Mouse (Mus musculus): ENCODE measurements around the gene Cox18. TPM values are rescaled to one million over a fixed set of nuclear protein-coding genes. Genes with fewer than 3 reads are reported as not detected.

Gene Cox18
- polyA plus RNA-seq, 1 experiment: 31.1 TPM

- TF ChIP-seq FOSL1 (IDR thresholded peaks at IDR 0.05; ENCODE audit: insufficient read depth, low read length, poor library complexity, severe bottlenecking) (no peak), MAX (IDR thresholded peaks at IDR 0.05) (no peak), CEBPB (IDR thresholded peaks at IDR 0.05; ENCODE audit: low read depth) (no peak), CTCF (IDR thresholded peaks at IDR 0.05; ENCODE audit: control insufficient read depth, insufficient read depth, insufficient read length) (no peak)
- H3ac ChIP-seq (ENCODE audit: control insufficient read depth, insufficient read length, low read depth): no peak overlapping the region
- H3K27me3 ChIP-seq (ENCODE audit: control insufficient read depth, insufficient read depth, insufficient read length): no peaks in the 10 kb centered on the region
- H3K79me2 ChIP-seq (ENCODE audit: control insufficient read depth, insufficient read depth): peaks cover 9% of the 10 kb centered on the region
- H3K79me3 ChIP-seq (ENCODE audit: low read depth): peaks cover 8% of the 10 kb centered on the region
- H3K36me3 ChIP-seq (ENCODE audit: control insufficient read depth, insufficient read depth): peaks cover 78% of the 10 kb centered on the region
- H3K4me3 ChIP-seq (ENCODE audit: insufficient read depth, poor library complexity, severe bottlenecking): no peak overlapping the region
These were observed 22.8 kb upstream of the Cox18 start for GRCm38 (mm10) chr5:90246567-90246966.

- TF ChIP-seq CTCF (IDR thresholded peaks at IDR 0.05; ENCODE audit: control insufficient read depth, insufficient read depth, insufficient read length): no peak
- no peak for TF ChIP-seq FOSL1 (IDR thresholded peaks at IDR 0.05; ENCODE audit: insufficient read depth, low read length, poor library complexity, severe bottlenecking)
- TF ChIP-seq MAX (IDR thresholded peaks at IDR 0.05): no peak
- no peak for TF ChIP-seq CEBPB (IDR thresholded peaks at IDR 0.05; ENCODE audit: low read depth)
- no peak for TF ChIP-seq USF1 (IDR thresholded peaks at IDR 0.05; ENCODE audit: low read depth)
- Histone ChIP-seq H3ac (ENCODE audit: control insufficient read depth, insufficient read length, low read depth) (no peak overlapping the region), H3K27me3 (ENCODE audit: control insufficient read depth, insufficient read depth, insufficient read length) (no peaks in the 10 kb centered on the region), H3K36me3 (ENCODE audit: control insufficient read depth, insufficient read depth) (peaks cover 71% of the 10 kb centered on the region), H3K4me3 (ENCODE audit: insufficient read depth, poor library complexity, severe bottlenecking) (no peak overlapping the region), H3K79me2 (ENCODE audit: control insufficient read depth, insufficient read depth) (peaks cover 21% of the 10 kb centered on the region), H3K79me3 (ENCODE audit: low read depth) (peaks cover 12% of the 10 kb centered on the region)
These were observed 21.6 kb upstream of the Cox18 start for GRCm38 (mm10) chr5:90245416-90245815.

GRCm38 (mm10) chr5:90235217-90235616 lies 11.4 kb upstream of the Cox18 start:
- Histone ChIP-seq H3K79me3 (ENCODE audit: low read depth) (no peaks in the 10 kb centered on the region), H3K36me3 (ENCODE audit: control insufficient read depth, insufficient read depth) (peaks cover 91% of the 10 kb centered on the region), H3K27me3 (ENCODE audit: control insufficient read depth, insufficient read depth, insufficient read length) (no peaks in the 10 kb centered on the region), H3ac (ENCODE audit: control insufficient read depth, insufficient read length, low read depth) (no peak overlapping the region), H3K4me3 (ENCODE audit: insufficient read depth, poor library complexity, severe bottlenecking) (no peak overlapping the region), H3K79me2 (ENCODE audit: control insufficient read depth, insufficient read depth) (peaks cover 16% of the 10 kb centered on the region)
- no peak for TF ChIP-seq CEBPB (IDR thresholded peaks at IDR 0.05; ENCODE audit: low read depth)
- TF ChIP-seq CTCF (IDR thresholded peaks at IDR 0.05; ENCODE audit: control insufficient read depth, insufficient read depth, insufficient read length): no peak
- no peak for TF ChIP-seq FOSL1 (IDR thresholded peaks at IDR 0.05; ENCODE audit: insufficient read depth, low read length, poor library complexity, severe bottlenecking)
- no peak for TF ChIP-seq MYOD1 (IDR thresholded peaks at IDR 0.05; ENCODE audit: control insufficient read depth, insufficient read length, low read depth)
- no peak for TF ChIP-seq MYOG (IDR thresholded peaks at IDR 0.05; ENCODE audit: control insufficient read depth, extremely low read depth, insufficient read length)
- no peak for TF ChIP-seq USF1 (IDR thresholded peaks at IDR 0.05; ENCODE audit: low read depth)
- TF ChIP-seq MAX (IDR thresholded peaks at IDR 0.05): no peak

- Histone ChIP-seq H3K79me3 (ENCODE audit: low read depth) (no peaks in the 10 kb centered on the region), H3ac (ENCODE audit: control insufficient read depth, insufficient read length, low read depth) (no peak overlapping the region), H3K4me3 (ENCODE audit: insufficient read depth, poor library complexity, severe bottlenecking) (no peak overlapping the region), H3K79me2 (ENCODE audit: control insufficient read depth, insufficient read depth) (no peaks in the 10 kb centered on the region), H3K36me3 (ENCODE audit: control insufficient read depth, insufficient read depth) (peaks cover 96% of the 10 kb centered on the region), H3K27me3 (ENCODE audit: control insufficient read depth, insufficient read depth, insufficient read length) (no peaks in the 10 kb centered on the region)
- TF ChIP-seq MAX (IDR thresholded peaks at IDR 0.05) (no peak), MYOG (IDR thresholded peaks at IDR 0.05; ENCODE audit: control insufficient read depth, extremely low read depth, insufficient read length) (no peak), CTCF (IDR thresholded peaks at IDR 0.05; ENCODE audit: control insufficient read depth, insufficient read depth, insufficient read length) (no peak), MYOD1 (IDR thresholded peaks at IDR 0.05; ENCODE audit: control insufficient read depth, insufficient read length, low read depth) (no peak), USF1 (IDR thresholded peaks at IDR 0.05; ENCODE audit: low read depth) (no peak), CEBPB (IDR thresholded peaks at IDR 0.05; ENCODE audit: low read depth) (no peak), FOSL1 (IDR thresholded peaks at IDR 0.05; ENCODE audit: insufficient read depth, low read length, poor library complexity, severe bottlenecking) (no peak)
These were observed 9.5 kb upstream of the Cox18 start for GRCm38 (mm10) chr5:90233305-90233704.

GRCm38 (mm10) chr5:90229760-90230159 lies 6.0 kb upstream of the Cox18 start:
- Histone ChIP-seq H3ac (ENCODE audit: control insufficient read depth, insufficient read length, low read depth) (no peak overlapping the region), H3K36me3 (ENCODE audit: control insufficient read depth, insufficient read depth) (peaks cover 78% of the 10 kb centered on the region), H3K27me3 (ENCODE audit: control insufficient read depth, insufficient read depth, insufficient read length) (no peaks in the 10 kb centered on the region), H3K4me3 (ENCODE audit: insufficient read depth, poor library complexity, severe bottlenecking) (no peak overlapping the region), H3K79me3 (ENCODE audit: low read depth) (no peaks in the 10 kb centered on the region), H3K79me2 (ENCODE audit: control insufficient read depth, insufficient read depth) (no peaks in the 10 kb centered on the region)
- no peak for TF ChIP-seq CTCF (IDR thresholded peaks at IDR 0.05; ENCODE audit: control insufficient read depth, insufficient read depth, insufficient read length)
- TF ChIP-seq MAX (IDR thresholded peaks at IDR 0.05): no peak
- TF ChIP-seq USF1 (IDR thresholded peaks at IDR 0.05; ENCODE audit: low read depth): no peak
- no peak for TF ChIP-seq CEBPB (IDR thresholded peaks at IDR 0.05; ENCODE audit: low read depth)
- TF ChIP-seq MYOG (IDR thresholded peaks at IDR 0.05; ENCODE audit: control insufficient read depth, extremely low read depth, insufficient read length): no peak
- no peak for TF ChIP-seq FOSL1 (IDR thresholded peaks at IDR 0.05; ENCODE audit: insufficient read depth, low read length, poor library complexity, severe bottlenecking)
- TF ChIP-seq MYOD1 (IDR thresholded peaks at IDR 0.05; ENCODE audit: control insufficient read depth, insufficient read length, low read depth): no peak

GRCm38 (mm10) chr5:90226696-90227095 lies 2.9 kb upstream of the Cox18 start:
- Histone ChIP-seq H3K36me3 (ENCODE audit: control insufficient read depth, insufficient read depth) (peaks cover 50% of the 10 kb centered on the region), H3K79me3 (ENCODE audit: low read depth) (peaks cover 10% of the 10 kb centered on the region), H3ac (ENCODE audit: control insufficient read depth, insufficient read length, low read depth) (no peak overlapping the region), H3K4me3 (ENCODE audit: insufficient read depth, poor library complexity, severe bottlenecking) (no peak overlapping the region), H3K27me3 (ENCODE audit: control insufficient read depth, insufficient read depth, insufficient read length) (no peaks in the 10 kb centered on the region), H3K79me2 (ENCODE audit: control insufficient read depth, insufficient read depth) (peaks cover 20% of the 10 kb centered on the region)
- TF ChIP-seq MYOD1 (IDR thresholded peaks at IDR 0.05; ENCODE audit: control insufficient read depth, insufficient read length, low read depth) (no peak), MYOG (IDR thresholded peaks at IDR 0.05; ENCODE audit: control insufficient read depth, extremely low read depth, insufficient read length) (no peak), FOSL1 (IDR thresholded peaks at IDR 0.05; ENCODE audit: insufficient read depth, low read length, poor library complexity, severe bottlenecking) (no peak), MAX (IDR thresholded peaks at IDR 0.05) (no peak), USF1 (IDR thresholded peaks at IDR 0.05; ENCODE audit: low read depth) (no peak), CEBPB (IDR thresholded peaks at IDR 0.05; ENCODE audit: low read depth) (no peak), CTCF (IDR thresholded peaks at IDR 0.05; ENCODE audit: control insufficient read depth, insufficient read depth, insufficient read length) (no peak)
